Comparison of ENCODE assay signal across 8 mouse cellular contexts in genomic region chr6:34029746-34030027, GRCm38 (mm10). TPM values are rescaled to one million over a fixed set of nuclear protein-coding genes. Genes with fewer than 3 reads are reported as not detected.
DNase-seq lines count a peak whose midpoint lies in the region; ATAC-seq and TF ChIP-seq lines count a peak whose summit lies in the region.

No protein-coding gene starts in this region.

- no peaks in the 10 kb centered on the region for H3K9me3 ChIP-seq in liver, embryonic 14.5 days (ENCODE audit: control insufficient read depth, low read length)

- no peaks in the 10 kb centered on the region for H3K4me1 ChIP-seq in spleen, adult 2 months (ENCODE audit: control insufficient read depth, insufficient read depth, insufficient read length)
- H3K4me1 ChIP-seq in liver, embryonic 14.5 days (replicated peaks; ENCODE audit: control insufficient read depth in 2 of 2, insufficient read depth in 2 of 2, low read length in 1 of 2) = peaks cover 3 to 17% of the 10 kb centered on the region in 2 experiments; a peak in 2 of 4 replicates

- WGBS in spleen, adult 2 months = 0% methylated on average over 4 of the region's 4 CpGs
- 3% methylated on average over 4 of the region's 4 CpGs for WGBS in liver, embryonic 14.5 days (ENCODE audit: insufficient replicate concordance)

- no peak for TF ChIP-seq EP300 in liver, embryonic 14.5 days (IDR thresholded peaks at IDR 0.05; ENCODE audit: low read depth)

- ATAC-seq in liver, embryonic 14.5 days (ENCODE audit: insufficient read depth) = peak; percentile 37; the same call in 1 of the 2 replicates

- TF ChIP-seq CTCF in spleen, adult 2 months (IDR thresholded peaks at IDR 0.05; ENCODE audit: extremely low read depth, insufficient read depth, insufficient read length, insufficient replicate concordance) = no peak
- no peak for TF ChIP-seq CTCF in liver, embryonic 14.5 days (IDR thresholded peaks at IDR 0.05; ENCODE audit: low read depth)

- peak overlapping the region; percentile 75 for H3K4me2 ChIP-seq in liver, embryonic 14.5 days (ENCODE audit: low read depth)

- no peaks in the 10 kb centered on the region for H3K36me3 ChIP-seq in spleen, adult 2 months (ENCODE audit: control insufficient read depth, insufficient read depth, low read length)
- no peaks in the 10 kb centered on the region for H3K36me3 ChIP-seq in liver, embryonic 14.5 days (replicated peaks; ENCODE audit: control insufficient read depth, insufficient read depth, low read depth)

- peak overlapping the region; percentile 66 for H3K4me3 ChIP-seq in spleen, adult 2 months (ENCODE audit: extremely low read depth, insufficient read depth, insufficient read length)
- H3K4me3 ChIP-seq in liver, embryonic 14.5 days (ENCODE audit: insufficient read depth in 1 of 2, low read depth in 2 of 2, low read length in 2 of 2) = peak overlapping the region; percentile 52 to 67

- no peak overlapping the region for H3K27ac ChIP-seq in spleen, adult 2 months (ENCODE audit: insufficient read depth, low read length)
- H3K27ac ChIP-seq in liver, embryonic 14.5 days = no peak overlapping the region

- peak; percentile 10 for DNase-seq in adrenal gland, postnatal 14 days
- DNase-seq in adrenal gland, adult 18-20 months (ENCODE audit: low spot score in 2 of 2) = no peak
- DNase-seq in spleen, adult 2 months (ENCODE audit: low read depth in 1 of 2, low spot score in 2 of 2) = no peak
- no peak for DNase-seq in spleen, postnatal 10 days (ENCODE audit: low spot score in 2 of 2)
- no peak for DNase-seq in liver, embryonic 14.5 days (ENCODE audit: low read depth in 3 of 3, low spot score in 3 of 3)
- no peak for DNase-seq in urinary bladder, postnatal 25 days (ENCODE audit: low spot score)
- no peak for DNase-seq in embryo, embryonic 9.5 days (ENCODE audit: extremely low spot score)
- no peak for DNase-seq in adrenal gland, adult 2 months

- TF ChIP-seq POLR2A in spleen, adult 2 months (IDR thresholded peaks at IDR 0.05; ENCODE audit: low read depth, low read length) = no peak

- H3K27me3 ChIP-seq in spleen, adult 2 months (ENCODE audit: control insufficient read depth, insufficient read depth, low read length) = no peaks in the 10 kb centered on the region
- H3K27me3 ChIP-seq in liver, embryonic 14.5 days (ENCODE audit: control insufficient read depth, insufficient read depth, low read length) = no peaks in the 10 kb centered on the region

- peak overlapping the region; percentile 23 for H3K9ac ChIP-seq in liver, embryonic 14.5 days (replicated peaks)

RNA-seq across cellular contexts. Expression of gene Lrguk, which starts 0.4 kb away (rescaled TPM):
- 0.45 and 0.67 TPM in 2 replicates for total RNA-seq in adrenal gland, postnatal 14 days (2021)
- under 1 TPM; 0.33 to 0.51 TPM for total RNA-seq in adrenal gland, adult 18-20 months (2021)
- 0.01 TPM in 1 of 2 replicates, not detected in the other for polyA plus RNA-seq in spleen, adult 2 months (2012; rRNA removed)
- polyA plus RNA-seq in liver, embryonic 14.5 days (2012; rRNA removed) = 0.01 and 0.02 TPM in 2 replicates
- 0.01 TPM in 1 of 2 replicates, not detected in the other for polyA plus RNA-seq in liver, embryonic 14.5 days (2014; fragmentation: Nextera tagmentation; extraction: Ambion mirVana)
- total RNA-seq in adrenal gland, adult 2 months (2021) = under 1 TPM; 0.32 to 0.41 TPM
- polyA plus RNA-seq in adrenal gland, adult 2 months (2012; rRNA removed) = 0.06 and 0.07 TPM in 2 replicates
